Mouse (Mus musculus) olfactory bulb, adult 2 months (tissue): ENCODE measurements around the gene Rita1. TPM values are rescaled to one million over a fixed set of nuclear protein-coding genes. Genes with fewer than 3 reads are reported as not detected.

Experiments
- H3K27ac ChIP-seq: fragments of 200-500 bp; 2 replicates; pipeline ENCODE4 v1.5.1; 2012; ENCODE audit warnings: low read depth, low read length; ENCODE audit not compliant: insufficient read depth
- H3K4me1 ChIP-seq: fragments of 200-500 bp; 2 replicates; pipeline ENCODE4 v1.6.1; 2012; ENCODE audit warnings: low read length; ENCODE audit not compliant: control insufficient read depth, insufficient read depth
- H3K4me3 ChIP-seq: fragments of 200-500 bp; 2 replicates; pipeline ENCODE4 v1.5.1; 2012; ENCODE audit warnings: mild to moderate bottlenecking, low read depth, low read length, moderate library complexity; ENCODE audit not compliant: insufficient read depth
- CTCF ChIP-seq: fragments of 200-500 bp; IDR thresholded peaks from 2 replicates; pipeline ENCODE4 v1.5.1; 2012; ENCODE audit warnings: low read depth, mild to moderate bottlenecking, low read length, moderate library complexity; ENCODE audit not compliant: insufficient read depth
- POLR2A ChIP-seq: fragments of 200-500 bp; IDR thresholded peaks from 2 replicates; pipeline ENCODE4 v1.6.1; 2012; ENCODE audit warnings: mild to moderate bottlenecking, low read depth, low read length, moderate library complexity; ENCODE audit not compliant: insufficient read depth
- WGBS: fragments of 180-500 bp; shearing (Covaris S2); methylation state at CpG from one replicate; pipeline ENCODE4 v1.1.7; 2018; 5-methylcytosine and 5-hydroxymethylcytosine counted together
- polyA plus RNA-seq: library from polyadenylated mRNA; stranded (reverse); fragments of >200 nt; gene quantifications from 2 replicates; pipeline ENCODE4 v1.2.4, GENCODE M21; 2012; ENCODE audit warnings: low replicate concordance; ENCODE audit not compliant: missing spikeins, insufficient read depth, insufficient read length

Rita1 gene
- not detected in 2 replicates for polyA plus RNA-seq

- Histone ChIP-seq H3K4me1 (peaks cover 19% of the 10 kb centered on the region), H3K4me3 (peak within 1 kb of the TSS; percentile 72), H3K27ac (peak within 1 kb of the TSS; percentile 99)
- under 1% methylated on average over 22 of the region's 22 CpGs for WGBS
- peak; percentile 73 for TF ChIP-seq POLR2A
- no peak for TF ChIP-seq CTCF
These were observed at the start of gene Rita1, which contains the start of gene Ddx54 for GRCm38 (mm10) chr5:120612442-120612821. Gene Rita1 (minus strand): TSS chr5:120612589. Gene Ddx54 (plus strand): TSS chr5:120612739.

- H3K27ac ChIP-seq = no peak overlapping the region
- peaks cover 7% of the 10 kb centered on the region; the same call in 1 of the 2 replicates for H3K4me1 ChIP-seq
- H3K4me3 ChIP-seq = no peak overlapping the region
- TF ChIP-seq CTCF = no peak
- TF ChIP-seq POLR2A = no peak
- 22% methylated on average over 5 of the region's 5 CpGs for WGBS
These were observed 48.4 kb upstream of the Rita1 start for GRCm38 (mm10) chr5:120660816-120661215.

GRCm38 (mm10) chr5:120656281-120656751, 43.9 kb upstream of the Rita1 start:
- TF ChIP-seq POLR2A (no peak), CTCF (no peak)
- no peak overlapping the region for H3K27ac ChIP-seq

GRCm38 (mm10) chr5:120653873-120654272, 41.5 kb upstream of the Rita1 start:
- no peak overlapping the region for H3K4me3 ChIP-seq
- H3K27ac ChIP-seq = no peak overlapping the region
- peaks cover 15% of the 10 kb centered on the region for H3K4me1 ChIP-seq
- TF ChIP-seq POLR2A = no peak
- TF ChIP-seq CTCF = no peak
- 87% methylated on average over 2 of the region's 2 CpGs for WGBS

More at GRCm38 (mm10) chr5:120656281-120656751, 43.9 kb upstream of the Rita1 start:
- WGBS = 83% methylated on average over 12 of the region's 12 CpGs
- Histone ChIP-seq H3K4me1 (peaks cover 14% of the 10 kb centered on the region; the same call in 1 of the 2 replicates), H3K4me3 (no peak overlapping the region)

- TF ChIP-seq CTCF = no peak
- TF ChIP-seq POLR2A = no peak
- H3K4me3 ChIP-seq = no peak overlapping the region
- H3K4me1 ChIP-seq = peaks cover 20% of the 10 kb centered on the region
- 76% methylated on average over 28 of the region's 28 CpGs for WGBS
- H3K27ac ChIP-seq = no peak overlapping the region
These were observed 40.7 kb upstream of the Rita1 start for GRCm38 (mm10) chr5:120652915-120653701.

- no peak for TF ChIP-seq POLR2A
- no peak for TF ChIP-seq CTCF
- Histone ChIP-seq H3K4me3 (no peak overlapping the region), H3K27ac (no peak overlapping the region), H3K4me1 (peaks cover 25% of the 10 kb centered on the region)
- 87% methylated on average over 5 of the region's 5 CpGs for WGBS
These were observed 38.8 kb upstream of the Rita1 start for GRCm38 (mm10) chr5:120651230-120651629.

- H3K4me3 ChIP-seq = peak overlapping the region; percentile 45; the same call in 1 of the 2 replicates
- no peak for TF ChIP-seq POLR2A
- no peak for TF ChIP-seq CTCF
- H3K4me1 ChIP-seq = peaks cover 25% of the 10 kb centered on the region
- H3K27ac ChIP-seq = no peak overlapping the region
- 26% methylated on average over 13 of the region's 13 CpGs for WGBS
These were observed 37.5 kb upstream of the Rita1 start for GRCm38 (mm10) chr5:120649938-120650337.

- H3K27ac ChIP-seq = no peak overlapping the region
These were observed 37.1 kb upstream of the Rita1 start for GRCm38 (mm10) chr5:120649374-120649933.

GRCm38 (mm10) chr5:120648569-120649373, 36.4 kb upstream of the Rita1 start, which contains the start of gene Rasal1:
Gene Rasal1 (plus strand): TSS chr5:120648812.
- Histone ChIP-seq H3K4me3 (peak within 1 kb of the TSS; percentile 45), H3K27ac (peak within 1 kb of the TSS; percentile 27; the same call in 1 of the 2 replicates), H3K4me1 (peaks cover 26% of the 10 kb centered on the region)
- TF ChIP-seq CTCF (peak; percentile 83), POLR2A (peak; percentile 32; the same call in 1 of the 2 replicates)
- WGBS = 1% methylated on average over 53 of the region's 53 CpGs

More at GRCm38 (mm10) chr5:120649374-120649933, 37.1 kb upstream of the Rita1 start:
- peaks cover 25% of the 10 kb centered on the region for H3K4me1 ChIP-seq
- 3% methylated on average over 21 of the region's 21 CpGs for WGBS
- no peak for TF ChIP-seq POLR2A
- no peak for TF ChIP-seq CTCF
- H3K4me3 ChIP-seq = peak overlapping the region; percentile 45
